In genomic region chr10:80705479-80705878, GRCm38 (mm10) we compare ENCODE assay signal across 24 mouse cellular contexts. TPM values are rescaled to one million over a fixed set of nuclear protein-coding genes. Genes with fewer than 3 reads are reported as not detected.
DNase-seq lines count a peak whose midpoint lies in the region; ATAC-seq lines count a peak whose summit lies in the region.
"Had no signal": no experiment of that assay in that cellular context is flagged by ENCODE, and none has a peak within 500 bp of the region (broad histone marks: within the 10 kb centered on the region; RNA-seq: fewer than 3 reads in every experiment).

No protein-coding gene starts in this region.

- no peak for DNase-seq in heart, adult 11 months
- DNase-seq in liver, embryonic 13.5 days: no peak
- DNase-seq in liver, embryonic 11.5 days (ENCODE audit: low spot score): no peak
- DNase-seq: adrenal gland, postnatal 10 days; adrenal gland, postnatal 36 days; B cell, adult 2 months; cerebellum, adult 18-20 months; cerebellum, adult 9-10 months; cerebellum, postnatal 14 days; gastrocnemius, postnatal 14 days; heart, adult 2 months had no signal

- ATAC-seq in heart, embryonic 13.5 days (ENCODE audit: extremely low read depth, insufficient number of reproducible peaks, low FRiP score, low TSS enrichment): no peak
- no peak for ATAC-seq in liver, embryonic 13.5 days (ENCODE audit: low read depth)
- ATAC-seq in liver, embryonic 11.5 days (replicated peaks; ENCODE audit: low FRiP score): no peak
- ATAC-seq in limb, embryonic 12.5 days (ENCODE audit: insufficient number of reproducible peaks, insufficient read depth, low FRiP score, low TSS enrichment, low read depth): no peak
- no peak for ATAC-seq in granulocyte monocyte progenitor cell, adult 5-6 weeks (replicated peaks; ENCODE audit: poor library complexity, severe bottlenecking)
- ATAC-seq: forebrain, embryonic 15.5 days; Patski had no signal

- no peak overlapping the region for H3K9ac ChIP-seq in heart, embryonic 13.5 days
- no peak overlapping the region for H3K9ac ChIP-seq in liver, embryonic 13.5 days
- H3K9ac ChIP-seq in liver, embryonic 11.5 days (ENCODE audit: low read depth, low read length): no peak overlapping the region
- H3K9ac ChIP-seq in limb, embryonic 12.5 days (replicated peaks): peak overlapping the region; percentile 23; the same call in 1 of the 2 replicates
- H3K9ac ChIP-seq: forebrain, embryonic 12.5 days; forebrain, embryonic 15.5 days; hindbrain, embryonic 12.5 days; hindbrain, embryonic 15.5 days had no signal

- H3K4me2 ChIP-seq in heart, embryonic 13.5 days: no peak overlapping the region
- H3K4me2 ChIP-seq in liver, embryonic 13.5 days: no peak overlapping the region
- H3K4me2 ChIP-seq in liver, embryonic 11.5 days: no peak overlapping the region
- no peak overlapping the region for H3K4me2 ChIP-seq in limb, embryonic 12.5 days
- H3K4me2 ChIP-seq: embryonic facial prominence, embryonic 13.5 days; forebrain, embryonic 12.5 days; forebrain, embryonic 15.5 days; hindbrain, embryonic 12.5 days; hindbrain, embryonic 15.5 days had no signal

- 0 out of 2 replicates have a peak overlapping the region, but pooled peaks have one; percentile 5 for H3K27ac ChIP-seq in heart, embryonic 13.5 days (replicated peaks)
- 0 out of 2 replicates have a peak overlapping the region, but pooled peaks have one; percentile 43 for H3K27ac ChIP-seq in liver, embryonic 13.5 days
- H3K27ac ChIP-seq in liver, embryonic 11.5 days (ENCODE audit: low read depth, low read length): no peak overlapping the region
- no peak overlapping the region for H3K27ac ChIP-seq in limb, embryonic 12.5 days
- H3K27ac ChIP-seq: embryonic facial prominence, embryonic 13.5 days; forebrain, embryonic 15.5 days; heart, adult 2 months; heart, embryonic 10.5 days; hindbrain, embryonic 15.5 days had no signal

- H3K4me3 ChIP-seq in heart, embryonic 13.5 days: no peak overlapping the region
- no peak overlapping the region for H3K4me3 ChIP-seq in liver, embryonic 13.5 days (replicated peaks)
- H3K4me3 ChIP-seq in liver, embryonic 11.5 days (ENCODE audit: low read depth, low read length): no peak overlapping the region
- no peak overlapping the region for H3K4me3 ChIP-seq in limb, embryonic 12.5 days (replicated peaks)
- H3K4me3 ChIP-seq: embryonic facial prominence, embryonic 13.5 days; erythroblast, embryonic 14.5 days; forebrain, embryonic 12.5 days; forebrain, embryonic 15.5 days; heart, adult 2 months; heart, embryonic 10.5 days; hindbrain, embryonic 12.5 days; hindbrain, embryonic 15.5 days had no signal

- H3K9me3 ChIP-seq in heart, embryonic 13.5 days: no peaks in the 10 kb centered on the region
- no peaks in the 10 kb centered on the region for H3K9me3 ChIP-seq in liver, embryonic 13.5 days (replicated peaks)
- no peaks in the 10 kb centered on the region for H3K9me3 ChIP-seq in liver, embryonic 11.5 days (ENCODE audit: control insufficient read depth, low read length)
- no peaks in the 10 kb centered on the region for H3K9me3 ChIP-seq in limb, embryonic 12.5 days
- H3K9me3 ChIP-seq: embryonic facial prominence, embryonic 13.5 days; forebrain, embryonic 12.5 days; forebrain, embryonic 15.5 days; G1E; heart, embryonic 10.5 days; hindbrain, embryonic 12.5 days; hindbrain, embryonic 15.5 days had no signal

- H3K27me3 ChIP-seq in heart, embryonic 13.5 days (replicated peaks): no peaks in the 10 kb centered on the region
- no peaks in the 10 kb centered on the region for H3K27me3 ChIP-seq in liver, embryonic 13.5 days
- H3K27me3 ChIP-seq in liver, embryonic 11.5 days (replicated peaks; ENCODE audit: control insufficient read depth, insufficient read depth, low read length): no peaks in the 10 kb centered on the region
- no peaks in the 10 kb centered on the region for H3K27me3 ChIP-seq in limb, embryonic 12.5 days
- H3K27me3 ChIP-seq: CH12.LX; embryonic facial prominence, embryonic 13.5 days; forebrain, embryonic 12.5 days; forebrain, embryonic 15.5 days; hindbrain, embryonic 12.5 days; hindbrain, embryonic 15.5 days; Patski had no signal

- 67% methylated on average over 3 of the region's 3 CpGs for WGBS in heart, embryonic 13.5 days
- WGBS in liver, embryonic 13.5 days (ENCODE audit: insufficient replicate concordance): 68% methylated on average over 3 of the region's 3 CpGs
- 79% methylated on average over 3 of the region's 3 CpGs for WGBS in liver, embryonic 11.5 days
- WGBS in limb, embryonic 12.5 days: 84% methylated on average over 3 of the region's 3 CpGs

- peaks cover 43% of the 10 kb centered on the region for H3K4me1 ChIP-seq in heart, embryonic 13.5 days
- H3K4me1 ChIP-seq in liver, embryonic 13.5 days (replicated peaks): peaks cover 44% of the 10 kb centered on the region
- H3K4me1 ChIP-seq in liver, embryonic 11.5 days (replicated peaks; ENCODE audit: control insufficient read depth, insufficient read depth, low read length): peaks cover 20% of the 10 kb centered on the region
- peaks cover 20% of the 10 kb centered on the region for H3K4me1 ChIP-seq in limb, embryonic 12.5 days (replicated peaks)

- peaks cover 54% of the 10 kb centered on the region for H3K36me3 ChIP-seq in heart, embryonic 13.5 days
- H3K36me3 ChIP-seq in liver, embryonic 13.5 days: peaks cover 50% of the 10 kb centered on the region
- peaks cover 40% of the 10 kb centered on the region for H3K36me3 ChIP-seq in liver, embryonic 11.5 days (ENCODE audit: control insufficient read depth, insufficient read depth, low read length)
- H3K36me3 ChIP-seq in limb, embryonic 12.5 days: peaks cover 62% of the 10 kb centered on the region

RNA-seq across cellular contexts. Expression of gene Izumo4, which starts 3.5 kb away (rescaled TPM):
- 12.7 and 13.5 TPM in 2 replicates for polyA plus RNA-seq in heart, embryonic 13.5 days (2015; fragmentation: Nextera tagmentation; extraction: Ambion mirVana)
- 6.1 and 7.5 TPM in 2 replicates for polyA plus RNA-seq in liver, embryonic 13.5 days (2015; fragmentation: Nextera tagmentation; extraction: Ambion mirVana)
- 5.7 and 6.8 TPM in 2 replicates for polyA plus RNA-seq in liver, embryonic 11.5 days (2014; fragmentation: Nextera tagmentation; extraction: Ambion mirVana)
- 12.5 and 16.5 TPM in 2 replicates for polyA plus RNA-seq in limb, embryonic 12.5 days (2016; fragmentation: Nextera tagmentation; extraction: Ambion mirVana)
- 9.0 and 17.3 TPM in 2 replicates for total RNA-seq in granulocyte monocyte progenitor cell, adult 5-6 weeks (2014; fragmentation: Nextera tagmentation)
- total RNA-seq in granulocyte monocyte progenitor cell, adult 5-6 weeks (2017): 7.1 and 7.8 TPM in 2 replicates

RNA-seq across cellular contexts. Expression of gene Mob3a, which starts 3.7 kb away (rescaled TPM):
- 26.0 and 27.2 TPM in 2 replicates for polyA plus RNA-seq in heart, embryonic 13.5 days (2015; fragmentation: Nextera tagmentation; extraction: Ambion mirVana)
- 31.6 and 38.5 TPM in 2 replicates for polyA plus RNA-seq in liver, embryonic 13.5 days (2015; fragmentation: Nextera tagmentation; extraction: Ambion mirVana)
- 56.7 and 57.3 TPM in 2 replicates for polyA plus RNA-seq in liver, embryonic 11.5 days (2014; fragmentation: Nextera tagmentation; extraction: Ambion mirVana)
- polyA plus RNA-seq in limb, embryonic 12.5 days (2016; fragmentation: Nextera tagmentation; extraction: Ambion mirVana): 51.1 and 51.7 TPM in 2 replicates
- 34.1 and 37.2 TPM in 2 replicates for total RNA-seq in granulocyte monocyte progenitor cell, adult 5-6 weeks (2014; fragmentation: Nextera tagmentation)
- 34.2 and 59.8 TPM in 2 replicates for total RNA-seq in granulocyte monocyte progenitor cell, adult 5-6 weeks (2017)

RNA-seq across cellular contexts. Expression of gene Mknk2, which starts 27.6 kb away (rescaled TPM):
- polyA plus RNA-seq in heart, embryonic 13.5 days (2015; fragmentation: Nextera tagmentation; extraction: Ambion mirVana): 78.2 and 78.7 TPM in 2 replicates
- 71.4 and 73.8 TPM in 2 replicates for polyA plus RNA-seq in liver, embryonic 13.5 days (2015; fragmentation: Nextera tagmentation; extraction: Ambion mirVana)
- polyA plus RNA-seq in liver, embryonic 11.5 days (2014; fragmentation: Nextera tagmentation; extraction: Ambion mirVana): 124 and 128 TPM in 2 replicates
- 122 and 124 TPM in 2 replicates for polyA plus RNA-seq in limb, embryonic 12.5 days (2016; fragmentation: Nextera tagmentation; extraction: Ambion mirVana)
- total RNA-seq in granulocyte monocyte progenitor cell, adult 5-6 weeks (2014; fragmentation: Nextera tagmentation): 49.2 and 63.3 TPM in 2 replicates
- 37.7 and 58.0 TPM in 2 replicates for total RNA-seq in granulocyte monocyte progenitor cell, adult 5-6 weeks (2017)

RNA-seq across cellular contexts. Expression of gene Ap3d1, which starts 36.6 kb away (rescaled TPM):
- 44.0 and 46.4 TPM in 2 replicates for polyA plus RNA-seq in heart, embryonic 13.5 days (2015; fragmentation: Nextera tagmentation; extraction: Ambion mirVana)
- polyA plus RNA-seq in liver, embryonic 13.5 days (2015; fragmentation: Nextera tagmentation; extraction: Ambion mirVana): 24.9 and 25.6 TPM in 2 replicates
- 53.1 and 53.2 TPM in 2 replicates for polyA plus RNA-seq in liver, embryonic 11.5 days (2014; fragmentation: Nextera tagmentation; extraction: Ambion mirVana)
- polyA plus RNA-seq in limb, embryonic 12.5 days (2016; fragmentation: Nextera tagmentation; extraction: Ambion mirVana): 73.8 and 76.8 TPM in 2 replicates
- 43.2 and 47.8 TPM in 2 replicates for total RNA-seq in granulocyte monocyte progenitor cell, adult 5-6 weeks (2014; fragmentation: Nextera tagmentation)
- total RNA-seq in granulocyte monocyte progenitor cell, adult 5-6 weeks (2017): 34.5 and 42.2 TPM in 2 replicates

RNA-seq across cellular contexts. Expression of gene Btbd2, which starts 48.6 kb away (rescaled TPM):
- 50.9 and 53.7 TPM in 2 replicates for polyA plus RNA-seq in heart, embryonic 13.5 days (2015; fragmentation: Nextera tagmentation; extraction: Ambion mirVana)
- 11.5 and 12.7 TPM in 2 replicates for polyA plus RNA-seq in liver, embryonic 13.5 days (2015; fragmentation: Nextera tagmentation; extraction: Ambion mirVana)
- 38.0 and 38.4 TPM in 2 replicates for polyA plus RNA-seq in liver, embryonic 11.5 days (2014; fragmentation: Nextera tagmentation; extraction: Ambion mirVana)
- 95.8 and 102 TPM in 2 replicates for polyA plus RNA-seq in limb, embryonic 12.5 days (2016; fragmentation: Nextera tagmentation; extraction: Ambion mirVana)
- total RNA-seq in granulocyte monocyte progenitor cell, adult 5-6 weeks (2014; fragmentation: Nextera tagmentation): 26.1 and 34.6 TPM in 2 replicates
- 13.3 and 34.8 TPM in 2 replicates for total RNA-seq in granulocyte monocyte progenitor cell, adult 5-6 weeks (2017)

Comparison
In these comparisons a context has a peak if more than half of its experiments do, and no peak if none do; other contexts are left out.
1. H3K27ac ChIP-seq: peak in heart, embryonic 13.5 days (single experiment) and liver, embryonic 13.5 days (single experiment); none in liver, embryonic 11.5 days (single experiment) and limb, embryonic 12.5 days (single experiment).